Mouse (Mus musculus): Measurements from ENCODE around the gene Dtd2. TPM values are rescaled to one million over a fixed set of nuclear protein-coding genes. Genes with fewer than 3 reads are reported as not detected.

Gene Dtd2
- polyA plus RNA-seq (2012): 0.11 and 0.52 TPM in 2 replicates

DNA sequence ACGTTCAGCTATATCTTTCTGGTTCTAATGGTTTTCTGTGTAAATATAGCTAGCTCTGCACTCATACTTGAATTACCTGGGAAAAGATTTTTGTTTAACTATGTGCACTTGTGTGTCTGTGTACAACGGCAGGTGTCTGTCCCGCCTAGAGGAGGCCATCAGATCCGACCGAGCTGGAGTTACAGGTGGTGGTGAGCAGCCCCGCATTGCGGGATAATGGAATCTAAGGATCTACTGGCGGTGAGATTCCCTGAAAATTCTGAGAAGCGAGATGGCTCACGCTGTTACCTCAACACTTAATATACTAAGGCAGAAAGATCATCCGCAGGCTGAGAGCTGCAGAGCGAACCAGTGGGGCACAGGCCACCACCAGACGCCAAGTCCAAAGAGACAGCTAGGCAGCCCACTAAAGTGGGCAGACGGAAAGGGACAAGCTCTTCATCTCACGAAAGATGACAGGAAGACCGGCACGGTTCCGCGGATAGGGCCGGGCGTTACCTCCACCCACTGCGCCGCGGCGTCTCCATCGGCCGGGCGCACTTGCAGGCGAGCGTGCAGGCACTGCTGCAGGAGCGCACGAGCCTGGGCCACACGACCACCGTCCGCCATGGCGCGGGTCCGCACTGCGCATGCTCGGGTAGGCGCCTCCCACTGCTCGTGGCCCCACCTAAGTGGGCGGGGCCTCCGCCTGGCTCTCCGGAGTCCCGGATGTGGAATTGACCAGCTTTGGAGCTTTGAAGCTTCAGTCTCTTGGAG is at the start of gene Dtd2:
Gene Dtd2 (minus strand): TSS at position 625 of the 756 bp plus-strand sequence.
- H3K9me3 ChIP-seq (ENCODE audit: control insufficient read depth, low read length): peaks cover 6% of the 10 kb centered on the region
- H3K4me3 ChIP-seq (replicated peaks): peak within 1 kb of the TSS; percentile 91
- no peak for TF ChIP-seq TAL1 (IDR thresholded peaks at IDR 0.05; ENCODE audit: low read length)
- no peak for TF ChIP-seq GATA1 (IDR thresholded peaks at IDR 0.05; ENCODE audit: low read length)
- peaks cover 8% of the 10 kb centered on the region for H3K36me3 ChIP-seq (ENCODE audit: control insufficient read depth)
- peaks cover 20% of the 10 kb centered on the region for H3K4me1 ChIP-seq (ENCODE audit: control insufficient read depth)
- H3K27me3 ChIP-seq (ENCODE audit: control insufficient read depth): no peaks in the 10 kb centered on the region; the same call in 1 of the 2 replicates

DNA sequence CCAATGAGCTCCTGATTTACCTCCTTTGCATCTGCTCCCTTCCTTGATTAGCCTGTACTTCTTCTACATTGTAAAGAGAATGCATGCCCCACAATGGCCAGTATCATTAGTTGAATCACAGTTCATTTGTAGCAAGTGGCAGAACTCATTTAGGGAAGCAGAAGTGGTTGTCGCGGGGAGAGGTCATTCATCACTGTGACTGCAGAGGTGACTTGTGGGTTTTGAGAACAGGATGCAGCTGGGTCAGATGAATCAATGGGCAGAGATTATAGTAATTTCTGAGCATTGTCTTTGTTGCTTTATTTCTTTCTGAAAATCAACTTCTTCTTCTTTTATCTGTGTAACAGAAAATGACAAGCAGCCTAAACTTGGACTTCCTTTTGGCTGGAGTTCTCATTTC is 43.0 kb upstream of the Dtd2 start:
- Histone ChIP-seq H3K4me3 (replicated peaks) (no peak overlapping the region), H3K27me3 (ENCODE audit: control insufficient read depth) (no peaks in the 10 kb centered on the region; the same call in 1 of the 2 replicates), H3K9me3 (ENCODE audit: control insufficient read depth, low read length) (no peaks in the 10 kb centered on the region), H3K36me3 (ENCODE audit: control insufficient read depth) (no peaks in the 10 kb centered on the region), H3K4me1 (ENCODE audit: control insufficient read depth) (no peaks in the 10 kb centered on the region)
- TF ChIP-seq GATA1 (IDR thresholded peaks at IDR 0.05; ENCODE audit: low read length): no peak

DNA sequence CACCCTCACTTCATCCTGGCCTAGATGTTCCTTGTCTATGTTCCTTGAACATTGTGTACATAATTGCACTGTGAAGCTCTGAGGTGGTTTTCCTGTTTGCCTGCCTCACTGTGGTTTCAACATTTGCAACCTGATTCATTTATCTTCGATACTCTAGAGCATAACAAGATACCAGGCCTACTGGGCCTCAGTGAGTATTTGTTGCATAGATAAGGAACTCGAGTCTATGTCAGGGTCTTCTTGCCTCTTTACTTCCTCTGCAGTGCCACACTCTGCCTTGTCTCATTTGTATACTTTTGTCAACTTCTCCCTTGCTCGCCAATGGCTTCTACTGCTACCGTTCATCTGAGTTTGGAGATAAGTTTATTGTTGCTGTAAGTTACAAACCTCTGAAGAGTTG is 40.1 kb upstream of the Dtd2 start:
- Histone ChIP-seq H3K36me3 (ENCODE audit: control insufficient read depth) (no peaks in the 10 kb centered on the region), H3K9me3 (ENCODE audit: control insufficient read depth, low read length) (no peaks in the 10 kb centered on the region), H3K4me1 (ENCODE audit: control insufficient read depth) (no peaks in the 10 kb centered on the region), H3K4me3 (replicated peaks) (no peak overlapping the region), H3K27me3 (ENCODE audit: control insufficient read depth) (no peaks in the 10 kb centered on the region; the same call in 1 of the 2 replicates)
- TF ChIP-seq GATA1 (IDR thresholded peaks at IDR 0.05; ENCODE audit: low read length): no peak
- no peak for TF ChIP-seq TAL1 (IDR thresholded peaks at IDR 0.05; ENCODE audit: low read length)

DNA sequence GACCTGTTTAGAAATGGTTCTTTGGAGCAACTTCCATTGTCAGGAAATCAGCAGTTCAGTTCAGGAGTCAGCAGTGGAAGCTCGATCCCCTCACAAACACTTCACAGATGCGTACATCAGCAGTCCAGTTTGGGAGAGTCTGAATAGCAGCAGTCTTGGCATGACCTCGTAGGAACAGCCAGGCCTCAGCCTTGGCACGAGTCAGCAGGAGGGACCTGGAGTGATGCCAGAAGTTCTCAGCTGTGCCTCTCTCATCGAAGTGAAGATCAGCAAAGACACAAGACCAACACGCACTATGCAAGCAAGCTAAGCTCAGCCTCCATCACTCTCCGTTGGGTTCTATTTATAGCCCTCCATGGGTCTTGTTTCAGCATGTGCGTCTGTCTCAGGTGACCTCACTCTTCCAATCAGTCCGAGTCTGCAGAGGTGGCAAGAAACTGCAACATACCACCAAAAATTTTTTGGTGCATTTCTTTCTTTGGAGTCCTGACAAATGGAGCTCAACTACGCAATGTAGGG is 36.6 kb upstream of the Dtd2 start:
- H3K4me3 ChIP-seq (replicated peaks): no peak overlapping the region
- no peaks in the 10 kb centered on the region; the same call in 1 of the 2 replicates for H3K27me3 ChIP-seq (ENCODE audit: control insufficient read depth)
- TF ChIP-seq GATA1 (IDR thresholded peaks at IDR 0.05; ENCODE audit: low read length) (no peak), TAL1 (IDR thresholded peaks at IDR 0.05; ENCODE audit: low read length) (no peak)
- H3K4me1 ChIP-seq (ENCODE audit: control insufficient read depth): no peaks in the 10 kb centered on the region
- no peaks in the 10 kb centered on the region for H3K36me3 ChIP-seq (ENCODE audit: control insufficient read depth)
- no peaks in the 10 kb centered on the region for H3K9me3 ChIP-seq (ENCODE audit: control insufficient read depth, low read length)

DNA sequence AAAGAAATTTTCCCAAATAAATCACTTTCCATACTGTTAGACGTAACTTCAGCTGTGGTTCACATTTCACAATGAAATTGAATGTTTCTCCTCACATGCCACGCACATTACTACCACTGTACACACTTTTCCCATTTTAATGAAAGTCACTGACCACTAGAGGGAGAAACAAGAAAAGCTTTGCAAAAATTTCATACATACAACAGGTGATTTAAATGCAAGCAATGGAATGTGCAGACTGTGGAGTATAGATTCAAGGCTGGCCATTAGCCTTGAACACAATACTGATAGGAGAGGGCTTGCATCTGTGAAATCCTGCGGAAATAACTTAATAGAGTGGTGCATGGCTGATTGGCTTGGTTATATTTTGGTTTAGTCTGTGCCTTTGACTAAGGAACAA is 32.1 kb upstream of the Dtd2 start:
- no peaks in the 10 kb centered on the region for H3K27me3 ChIP-seq (ENCODE audit: control insufficient read depth)
- no peaks in the 10 kb centered on the region for H3K36me3 ChIP-seq (ENCODE audit: control insufficient read depth)
- TF ChIP-seq GATA1 (IDR thresholded peaks at IDR 0.05; ENCODE audit: low read length) (no peak), TAL1 (IDR thresholded peaks at IDR 0.05; ENCODE audit: low read length) (no peak)

DNA sequence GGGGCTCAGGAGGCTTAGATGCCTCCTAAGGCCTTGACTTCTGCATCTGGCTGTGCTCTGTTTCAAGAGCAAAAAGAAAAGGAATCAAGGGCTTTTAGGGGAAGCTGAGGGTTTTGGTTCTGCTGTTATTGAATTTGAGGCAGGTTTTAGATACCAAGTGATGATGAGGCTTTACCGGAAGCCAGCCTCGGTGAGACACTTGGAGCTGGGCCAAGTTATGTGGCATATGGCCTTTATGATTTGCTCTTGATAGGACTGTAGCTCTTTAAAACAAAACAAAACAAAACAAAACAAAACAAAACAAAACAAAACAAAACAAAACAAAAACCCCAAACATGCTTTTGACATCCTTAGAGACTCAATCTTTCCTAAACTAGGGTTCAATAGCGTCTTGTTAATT is 28.7 kb upstream of the Dtd2 start:
- TF ChIP-seq TAL1 (IDR thresholded peaks at IDR 0.05; ENCODE audit: low read length) (no peak), GATA1 (IDR thresholded peaks at IDR 0.05; ENCODE audit: low read length) (no peak)
- Histone ChIP-seq H3K4me3 (replicated peaks) (no peak overlapping the region), H3K4me1 (ENCODE audit: control insufficient read depth) (no peaks in the 10 kb centered on the region), H3K36me3 (ENCODE audit: control insufficient read depth) (no peaks in the 10 kb centered on the region), H3K27me3 (ENCODE audit: control insufficient read depth) (no peaks in the 10 kb centered on the region), H3K9me3 (ENCODE audit: control insufficient read depth, low read length) (no peaks in the 10 kb centered on the region)

More for the DNA sequence above, 32.1 kb upstream of the Dtd2 start:
- Histone ChIP-seq H3K4me1 (ENCODE audit: control insufficient read depth) (no peaks in the 10 kb centered on the region), H3K4me3 (replicated peaks) (no peak overlapping the region), H3K9me3 (ENCODE audit: control insufficient read depth, low read length) (no peaks in the 10 kb centered on the region)

DNA sequence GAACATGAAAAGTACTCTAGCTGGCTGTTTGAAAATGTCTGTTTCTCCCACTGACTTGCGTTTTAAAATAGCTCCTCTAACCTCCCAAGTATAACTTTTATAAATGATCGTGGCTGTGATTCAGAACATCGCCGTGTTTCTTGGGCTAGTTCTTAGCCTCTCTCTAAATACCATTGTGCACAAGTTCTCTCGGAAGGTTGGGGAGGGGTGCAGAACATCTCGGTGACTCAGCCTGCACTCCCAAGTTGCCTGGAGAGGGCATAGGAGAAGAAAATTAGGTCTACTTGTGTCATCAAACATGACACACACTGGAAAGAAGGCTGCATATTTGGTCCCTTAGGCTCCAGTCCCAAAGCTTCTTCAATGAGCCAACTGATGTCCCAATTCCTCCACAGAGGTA is 26.0 kb upstream of the Dtd2 start:
- no peak overlapping the region for H3K4me3 ChIP-seq (replicated peaks)
- no peaks in the 10 kb centered on the region for H3K27me3 ChIP-seq (ENCODE audit: control insufficient read depth)
- no peaks in the 10 kb centered on the region for H3K36me3 ChIP-seq (ENCODE audit: control insufficient read depth)
- TF ChIP-seq TAL1 (IDR thresholded peaks at IDR 0.05; ENCODE audit: low read length) (no peak), GATA1 (IDR thresholded peaks at IDR 0.05; ENCODE audit: low read length) (no peak)
- H3K4me1 ChIP-seq (ENCODE audit: control insufficient read depth): no peaks in the 10 kb centered on the region
- no peaks in the 10 kb centered on the region for H3K9me3 ChIP-seq (ENCODE audit: control insufficient read depth, low read length)

DNA sequence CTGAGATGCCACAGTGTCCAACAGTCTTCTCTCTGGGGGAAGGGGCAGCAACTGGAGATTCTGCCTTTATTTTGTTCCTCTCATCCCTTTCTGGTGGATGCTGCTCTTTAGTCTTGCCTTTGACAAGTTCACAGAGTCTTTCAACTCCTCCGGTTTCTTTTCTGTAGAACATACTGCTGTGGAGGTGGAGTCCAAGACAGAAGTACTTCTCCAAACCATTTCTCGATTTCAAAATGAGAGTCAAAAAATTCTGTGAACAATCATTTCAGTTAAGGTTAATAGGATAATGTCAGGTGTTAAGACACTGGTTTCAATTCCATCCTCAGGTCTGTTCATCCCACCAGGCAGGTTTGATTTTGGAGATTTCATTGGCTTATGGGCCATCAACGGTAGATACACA is 21.7 kb upstream of the Dtd2 start, which contains the start of gene Gpr33:
Gene Gpr33 (minus strand): TSS at position 101 of the 400 bp plus-strand sequence.
- H3K4me3 ChIP-seq (replicated peaks): no peak within 1 kb of the TSS

DNA sequence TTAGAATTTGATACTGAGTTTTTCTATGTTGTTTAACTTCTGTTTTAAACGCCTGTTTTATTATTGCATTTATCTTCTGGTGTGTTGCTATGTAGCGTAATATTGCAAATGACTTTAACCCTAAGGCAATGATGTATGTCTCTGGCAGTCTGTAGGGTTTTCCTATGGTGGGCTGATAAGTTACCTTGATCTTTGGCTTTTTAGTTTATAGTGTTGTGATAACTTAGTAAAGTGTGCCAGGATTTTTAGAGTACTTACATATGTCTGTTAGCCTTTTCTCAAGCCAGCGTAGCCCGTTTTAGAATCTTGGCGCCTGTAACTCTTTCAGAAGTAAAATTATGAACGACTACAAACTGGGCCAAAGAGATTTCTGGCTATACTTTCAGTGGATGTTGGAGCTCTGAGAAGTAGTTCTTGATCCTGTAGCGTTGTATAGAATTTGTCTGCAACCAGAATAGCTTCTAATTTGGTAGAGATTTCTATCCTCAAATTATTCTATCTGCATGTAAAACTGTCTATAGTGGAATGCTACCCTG is 8.3 kb upstream of the Dtd2 start:
- no peaks in the 10 kb centered on the region for H3K9me3 ChIP-seq (ENCODE audit: control insufficient read depth, low read length)
- H3K27me3 ChIP-seq (ENCODE audit: control insufficient read depth): no peaks in the 10 kb centered on the region
- H3K36me3 ChIP-seq (ENCODE audit: control insufficient read depth): no peaks in the 10 kb centered on the region
- TF ChIP-seq GATA1 (IDR thresholded peaks at IDR 0.05; ENCODE audit: low read length) (no peak), TAL1 (IDR thresholded peaks at IDR 0.05; ENCODE audit: low read length) (no peak)
- H3K4me3 ChIP-seq (replicated peaks): no peak overlapping the region
- no peaks in the 10 kb centered on the region for H3K4me1 ChIP-seq (ENCODE audit: control insufficient read depth)

More for the DNA sequence above, 21.7 kb upstream of the Dtd2 start, which contains the start of gene Gpr33:
- H3K4me1 ChIP-seq (ENCODE audit: control insufficient read depth): no peaks in the 10 kb centered on the region
- H3K9me3 ChIP-seq (ENCODE audit: control insufficient read depth, low read length): no peaks in the 10 kb centered on the region
- TF ChIP-seq TAL1 (IDR thresholded peaks at IDR 0.05; ENCODE audit: low read length): no peak
- no peak for TF ChIP-seq GATA1 (IDR thresholded peaks at IDR 0.05; ENCODE audit: low read length)
- H3K27me3 ChIP-seq (ENCODE audit: control insufficient read depth): no peaks in the 10 kb centered on the region
- H3K36me3 ChIP-seq (ENCODE audit: control insufficient read depth): no peaks in the 10 kb centered on the region
